In the genomic region with DNA sequence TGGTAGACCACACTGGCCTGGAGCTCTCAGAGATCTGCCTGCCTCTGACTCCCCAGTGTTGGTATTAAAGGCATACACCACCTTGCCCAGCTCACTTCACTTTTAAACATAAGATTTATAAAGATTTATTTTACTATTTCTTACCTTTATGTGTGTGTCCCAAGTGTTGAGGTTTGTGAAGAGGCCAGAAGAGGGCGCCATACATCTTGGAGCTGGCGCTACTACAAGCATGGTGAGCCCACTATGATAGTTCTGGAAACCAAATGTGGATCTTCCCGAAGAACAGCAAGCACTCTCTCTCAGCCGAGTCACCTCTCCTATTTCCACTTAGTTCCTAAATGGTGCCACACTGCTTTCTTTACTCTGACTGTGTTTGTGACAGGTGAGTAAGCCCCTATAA, we compare ENCODE assay signal across 12 mouse cellular contexts. TPM values are rescaled to one million over a fixed set of nuclear protein-coding genes. Genes with fewer than 3 reads are reported as not detected.
DNase-seq lines count a peak whose midpoint lies in the region; ATAC-seq and TF ChIP-seq lines count a peak whose summit lies in the region.
"Had no signal": no experiment of that assay in that cellular context is flagged by ENCODE, and none has a peak within 500 bp of the region (broad histone marks: within the 10 kb centered on the region; RNA-seq: fewer than 3 reads in every experiment).

No protein-coding gene starts in this region.

- no peak overlapping the region for H3K4me3 ChIP-seq in liver, adult 2 months (ENCODE audit: insufficient read depth, low read depth, low read length)
- no peak overlapping the region for H3K4me3 ChIP-seq in liver, embryonic 12.5 days
- no peak overlapping the region for H3K4me3 ChIP-seq in ES-Bruce4 (ENCODE audit: low read depth, low read length)
- H3K4me3 ChIP-seq: heart, embryonic 13.5 days; neural tube, embryonic 12.5 days had no signal

- no peaks in the 10 kb centered on the region for H3K27me3 ChIP-seq in liver, adult 2 months (ENCODE audit: control insufficient read depth, insufficient read depth, low read length)
- peaks cover 48% of the 10 kb centered on the region for H3K27me3 ChIP-seq in liver, embryonic 12.5 days (replicated peaks)
- no peaks in the 10 kb centered on the region for H3K27me3 ChIP-seq in ES-Bruce4 (ENCODE audit: control insufficient read depth, insufficient read depth, low read length, poor library complexity, severe bottlenecking)

- peak; percentile 44; the same call in 1 of the 2 replicates for TF ChIP-seq CTCF in liver, adult 2 months (IDR thresholded peaks at IDR 0.05; ENCODE audit: low read depth, low read length)
- TF ChIP-seq CTCF in ES-Bruce4 (IDR thresholded peaks at IDR 0.05; ENCODE audit: low read depth, low read length): peak; percentile 74

- 57% methylated on average over 4 of the region's 4 CpGs for WGBS in liver, adult 2 months
- 20% methylated on average over 4 of the region's 4 CpGs for WGBS in liver, embryonic 12.5 days (ENCODE audit: insufficient replicate concordance)

- H3K36me3 ChIP-seq in liver, adult 2 months (ENCODE audit: control insufficient read depth, insufficient read depth, low read length): no peaks in the 10 kb centered on the region; the same call in 1 of the 2 replicates
- no peaks in the 10 kb centered on the region for H3K36me3 ChIP-seq in liver, embryonic 12.5 days
- H3K36me3 ChIP-seq in ES-Bruce4 (ENCODE audit: control insufficient read depth, insufficient read depth, low read length, poor library complexity, severe bottlenecking): no peaks in the 10 kb centered on the region
- H3K36me3 ChIP-seq: G1E; heart, embryonic 13.5 days; neural tube, embryonic 12.5 days had no signal

- no peak for TF ChIP-seq EP300 in ES-Bruce4 (IDR thresholded peaks at IDR 0.05; ENCODE audit: insufficient read depth, low read depth, low read length)

- ATAC-seq in liver, embryonic 12.5 days: no peak

- H3K27ac ChIP-seq in liver, adult 2 months (replicated peaks; ENCODE audit: insufficient read depth, low read depth, low read length): no peak overlapping the region
- no peak overlapping the region for H3K27ac ChIP-seq in liver, embryonic 12.5 days
- H3K27ac ChIP-seq in ES-Bruce4 (ENCODE audit: insufficient read depth, low read length): no peak overlapping the region
- H3K27ac ChIP-seq: heart, embryonic 13.5 days; neural tube, embryonic 12.5 days had no signal

- DNase-seq in cerebellum, postnatal 14 days: peak; percentile 30 to 53
- no peak for DNase-seq in cerebellum, adult 9-11 months
- DNase-seq in liver, adult 2 months (ENCODE audit: extremely low read depth, low read depth, low spot score): no peak
- peak; percentile 18 for DNase-seq in lung, postnatal 36 days
- DNase-seq in layer of hippocampus, postnatal 10 days (ENCODE audit: low spot score in 2 of 2): no peak
- no peak for DNase-seq in heart, postnatal 36 days
- DNase-seq: cerebellum, adult 11-12 months had no signal

- no peaks in the 10 kb centered on the region for H3K9me3 ChIP-seq in liver, embryonic 12.5 days (replicated peaks)
- H3K9me3 ChIP-seq in ES-Bruce4 (replicated peaks; ENCODE audit: control insufficient read depth, insufficient read depth, low read length, poor library complexity, severe bottlenecking): no peaks in the 10 kb centered on the region
- H3K9me3 ChIP-seq: G1E; heart, embryonic 13.5 days; neural tube, embryonic 12.5 days had no signal

- TF ChIP-seq POLR2A in liver, adult 2 months (IDR thresholded peaks at IDR 0.05; ENCODE audit: extremely low read depth, insufficient read depth, low read length): no peak
- no peak for TF ChIP-seq POLR2A in ES-Bruce4 (IDR thresholded peaks at IDR 0.05; ENCODE audit: insufficient read depth, low read length)

- intact Hi-C loops in heart, postnatal 36 days (cut with DNase I): no loop called here

- H3K4me2 ChIP-seq in liver, embryonic 12.5 days: no peak overlapping the region
- H3K4me2 ChIP-seq: heart, embryonic 13.5 days; neural tube, embryonic 12.5 days had no signal

- no peaks in the 10 kb centered on the region for H3K4me1 ChIP-seq in liver, adult 2 months (ENCODE audit: control insufficient read depth, insufficient read depth, low read length)
- peaks cover 17% of the 10 kb centered on the region for H3K4me1 ChIP-seq in liver, embryonic 12.5 days
- H3K4me1 ChIP-seq in ES-Bruce4 (ENCODE audit: control insufficient read depth, insufficient read depth, low read length): peaks cover 8% of the 10 kb centered on the region

- H3K79me2 ChIP-seq in liver, adult 2 months (ENCODE audit: control insufficient read depth, insufficient read depth, low read length): no peaks in the 10 kb centered on the region

- H3K9ac ChIP-seq in liver, adult 2 months (ENCODE audit: low read depth, low read length): no peak overlapping the region
- no peak overlapping the region for H3K9ac ChIP-seq in liver, embryonic 12.5 days
- no peak overlapping the region for H3K9ac ChIP-seq in ES-Bruce4 (ENCODE audit: low read depth, poor library complexity, severe bottlenecking)
- H3K9ac ChIP-seq: heart, embryonic 13.5 days; neural tube, embryonic 12.5 days had no signal

RNA-seq across cellular contexts. Expression of gene Opn4, which starts 12.3 kb away (rescaled TPM):
- total RNA-seq in liver, adult 2 months (2014; rRNA removed): not detected in 2 replicates
- not detected in 2 replicates for polyA plus RNA-seq in liver, adult 2 months (2012; rRNA removed)
- not detected in 2 replicates for polyA plus RNA-seq in liver, embryonic 12.5 days (2016; fragmentation: Nextera tagmentation; extraction: Ambion mirVana)
- not detected in 2 replicates for polyA plus RNA-seq in ES-Bruce4 (2011; ENCODE audit: insufficient read depth, insufficient read length, low read depth, missing spikeins)
- total RNA-seq in layer of hippocampus, postnatal 10 days (2021): not detected
- total RNA-seq in heart, postnatal 36 days (2021): 1 to 10 TPM; 2.2 to 3.1 TPM
- polyA plus RNA-seq: G1E; neural tube, embryonic 12.5 days had no signal

RNA-seq across cellular contexts. Expression of gene Ldb3, which starts 23.7 kb away (rescaled TPM):
- total RNA-seq in liver, adult 2 months (2014; rRNA removed): 0.18 TPM in 1 of 2 replicates, not detected in the other
- polyA plus RNA-seq in liver, adult 2 months (2012; rRNA removed): 0.06 TPM in 2 replicates
- polyA plus RNA-seq in liver, embryonic 12.5 days (2016; fragmentation: Nextera tagmentation; extraction: Ambion mirVana): 0.17 and 0.20 TPM in 2 replicates
- 3.4 and 4.0 TPM in 2 replicates for polyA plus RNA-seq in ES-Bruce4 (2011; ENCODE audit: insufficient read depth, insufficient read length, low read depth, missing spikeins)
- 1 to 10 TPM; 1.9 to 2.0 TPM for total RNA-seq in layer of hippocampus, postnatal 10 days (2021)
- 100 to 1,000 TPM; 988 to 990 TPM for total RNA-seq in heart, postnatal 36 days (2021)
- polyA plus RNA-seq: G1E had no signal

Comparison
In these comparisons a context has a peak if more than half of its experiments do, and no peak if none do; other contexts are left out.
1. DNase-seq: peak in cerebellum, postnatal 14 days (2 of 2) and lung, postnatal 36 days (single experiment); none in cerebellum, adult 9-11 months (single experiment), liver, adult 2 months (single experiment), layer of hippocampus, postnatal 10 days (0 of 2) and heart, postnatal 36 days (0 of 2).
2. RNA of gene Ldb3, which starts 23.7 kb away (total RNA-seq): 988 to 990 TPM in heart, postnatal 36 days; 1.9 to 2.0 TPM in layer of hippocampus, postnatal 10 days and 0.18 TPM in liver, adult 2 months; every median in the first group is over 100 times any median in the second.